ENCODE assay signal across 18 mouse cellular contexts in the genomic region with DNA sequence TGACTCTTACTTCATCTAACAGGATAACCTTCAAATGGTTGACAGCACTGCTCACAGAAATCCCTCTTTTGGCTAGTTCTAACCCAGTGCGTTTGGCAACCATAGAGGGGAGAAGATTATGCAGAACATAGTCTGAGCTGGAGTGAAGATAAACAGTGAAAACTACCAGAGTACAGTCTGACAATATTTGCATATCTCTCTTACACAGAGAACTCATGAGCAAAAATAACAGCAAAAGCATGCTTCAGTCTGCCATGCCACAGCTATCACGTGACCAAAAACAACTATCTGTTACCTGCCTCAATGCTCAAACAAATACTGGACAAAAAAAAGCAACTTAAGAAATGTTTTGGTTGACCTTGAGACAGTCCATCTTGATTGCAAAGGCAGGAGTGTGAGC. TPM values are rescaled to one million over a fixed set of nuclear protein-coding genes. Genes with fewer than 3 reads are reported as not detected.
DNase-seq lines count a peak whose midpoint lies in the region; ATAC-seq and TF ChIP-seq lines count a peak whose summit lies in the region.
"Had no signal": no experiment of that assay in that cellular context is flagged by ENCODE, and none has a peak within 500 bp of the region (broad histone marks: within the 10 kb centered on the region; RNA-seq: fewer than 3 reads in every experiment).

No protein-coding gene starts in this region.

- peaks cover 5% of the 10 kb centered on the region for H3K36me3 ChIP-seq in liver, embryonic 13.5 days
- H3K36me3 ChIP-seq: lung, embryonic 15.5 days; neural tube, embryonic 12.5 days had no signal

- WGBS in liver, embryonic 13.5 days (ENCODE audit: insufficient replicate concordance), result 13% methylated on average over 2 of the region's 2 CpGs
- 81% methylated on average over 2 of the region's 2 CpGs for WGBS in cerebellum, adult 2 months

- H3K4me3 ChIP-seq in layer of hippocampus, adult 2 months, result no peak overlapping the region
- no peak overlapping the region for H3K4me3 ChIP-seq in liver, embryonic 13.5 days (replicated peaks)
- no peak overlapping the region for H3K4me3 ChIP-seq in gastrocnemius, adult 2 months
- no peak overlapping the region for H3K4me3 ChIP-seq in cerebellum, adult 2 months (replicated peaks; ENCODE audit: insufficient read depth, low read depth, low read length)
- H3K4me3 ChIP-seq: limb, embryonic 10.5 days; lung, embryonic 15.5 days; neural tube, embryonic 12.5 days had no signal

- no peak overlapping the region for H3K9ac ChIP-seq in liver, embryonic 13.5 days
- H3K9ac ChIP-seq: lung, embryonic 15.5 days; neural tube, embryonic 12.5 days had no signal

- no peak for DNase-seq in frontal cortex, postnatal 25 days (ENCODE audit: low spot score in 2 of 2)
- peak in 1 of 2 experiments; percentile 7 for DNase-seq in layer of hippocampus, adult 2 months (ENCODE audit: low spot score in 2 of 2)
- no peak for DNase-seq in layer of hippocampus, postnatal 36 days
- no peak for DNase-seq in liver, embryonic 13.5 days
- DNase-seq in gastrocnemius, adult 2 months, result no peak
- DNase-seq in adrenal gland, postnatal 4 days (ENCODE audit: low spot score in 2 of 2), result no peak
- DNase-seq in cerebellum, adult 2 months, result no peak
- DNase-seq: adrenal gland, adult 8-10 months; cerebellum, postnatal 10 days; gastrocnemius, postnatal 14 days; heart, postnatal 36 days; kidney, adult 8-10 months had no signal

- H3K27ac ChIP-seq in layer of hippocampus, adult 2 months, result peak overlapping the region; percentile 5; the same call in 1 of the 2 replicates
- H3K27ac ChIP-seq in liver, embryonic 13.5 days, result no peak overlapping the region
- H3K27ac ChIP-seq in gastrocnemius, adult 2 months, result no peak overlapping the region
- H3K27ac ChIP-seq in cerebellum, adult 2 months (ENCODE audit: insufficient read depth, low read length), result no peak overlapping the region
- H3K27ac ChIP-seq: hindbrain, postnatal 0 days; limb, embryonic 10.5 days; lung, embryonic 15.5 days; neural tube, embryonic 12.5 days had no signal

- TF ChIP-seq CTCF in layer of hippocampus, adult 2 months (conservative IDR thresholded peaks at IDR 0.05), result no peak
- TF ChIP-seq CTCF in gastrocnemius, adult 2 months (IDR thresholded peaks at IDR 0.05), result no peak
- no peak for TF ChIP-seq CTCF in cerebellum, adult 2 months (IDR thresholded peaks at IDR 0.05; ENCODE audit: borderline replicate concordance, insufficient read depth, low read depth, low read length)

- no peaks in the 10 kb centered on the region for H3K27me3 ChIP-seq in liver, embryonic 13.5 days
- H3K27me3 ChIP-seq in cerebellum, adult 2 months (ENCODE audit: control insufficient read depth, insufficient read depth, low read length), result no peaks in the 10 kb centered on the region
- H3K27me3 ChIP-seq: lung, embryonic 15.5 days; neural tube, embryonic 12.5 days had no signal

- H3K4me2 ChIP-seq in liver, embryonic 13.5 days, result no peak overlapping the region
- H3K4me2 ChIP-seq: lung, embryonic 15.5 days; neural tube, embryonic 12.5 days had no signal

- peaks cover 25% of the 10 kb centered on the region for H3K4me1 ChIP-seq in liver, embryonic 13.5 days (replicated peaks)
- H3K4me1 ChIP-seq in cerebellum, adult 2 months (ENCODE audit: control insufficient read depth, insufficient read depth, low read length), result peaks cover 4% of the 10 kb centered on the region; the same call in 1 of the 2 replicates
- H3K4me1 ChIP-seq: limb, embryonic 10.5 days; neural tube, embryonic 12.5 days had no signal

- no peaks in the 10 kb centered on the region for H3K9me3 ChIP-seq in liver, embryonic 13.5 days (replicated peaks)
- H3K9me3 ChIP-seq: limb, embryonic 10.5 days; lung, embryonic 15.5 days; neural tube, embryonic 12.5 days had no signal

- TF ChIP-seq POLR2A in cerebellum, adult 2 months (IDR thresholded peaks at IDR 0.05; ENCODE audit: borderline replicate concordance, insufficient read depth, low read length), result no peak

- intact Hi-C loops in gastrocnemius, adult 2 months (cut with DNase I), result no loop called here

- ATAC-seq in frontal cortex, adult (ENCODE audit: low TSS enrichment), result peak; percentile 79
- ATAC-seq in liver, embryonic 13.5 days (ENCODE audit: low read depth), result peak; percentile 67
- ATAC-seq: forebrain, embryonic 16.5 days; hindbrain, postnatal 0 days had no signal

RNA-seq across cellular contexts. Expression of a gene that starts 41.2 kb away (rescaled TPM):
- total RNA-seq in layer of hippocampus, adult 2 months (2021), result 100 to 1,000 TPM; 221 to 234 TPM
- 100 to 1,000 TPM; 216 to 228 TPM for total RNA-seq in layer of hippocampus, postnatal 36 days (2021)
- polyA plus RNA-seq in liver, embryonic 13.5 days (2015; fragmentation: Nextera tagmentation; extraction: Ambion mirVana), result 16.2 and 21.1 TPM in 2 replicates
- 10 to 100 TPM; 17.3 to 18.9 TPM for total RNA-seq in gastrocnemius, adult 2 months (2021)
- total RNA-seq in adrenal gland, postnatal 4 days (2021), result 10 to 100 TPM; 80.8 to 87.5 TPM
- polyA plus RNA-seq in cerebellum, adult 2 months (2012; rRNA removed), result 104 and 114 TPM in 2 replicates

Comparison
In these comparisons a context has a peak if more than half of its experiments do, and no peak if none do; other contexts are left out.
1. RNA of a gene that starts 41.2 kb away (total RNA-seq): 221 to 234 TPM in layer of hippocampus, adult 2 months, 216 to 228 TPM in layer of hippocampus, postnatal 36 days and 80.8 to 87.5 TPM in adrenal gland, postnatal 4 days; 17.3 to 18.9 TPM in gastrocnemius, adult 2 months; every median in the first group is over 4 times any median in the second.